Mouse (Mus musculus): ENCODE measurements around the gene Spg21.

Gene Spg21

GRCm38 (mm10) chr9:65532986-65533385, 72.2 kb downstream of the Spg21 start:
- no peak for ATAC-seq (ENCODE audit: insufficient number of reproducible peaks, low FRiP score, low TSS enrichment)

GRCm38 (mm10) chr9:65534111-65534510, 73.4 kb downstream of the Spg21 start:
- ATAC-seq (ENCODE audit: insufficient number of reproducible peaks, low FRiP score, low TSS enrichment), result no peak

GRCm38 (mm10) chr9:65535191-65535722, 74.5 kb downstream of the Spg21 start:
- ATAC-seq (ENCODE audit: insufficient number of reproducible peaks, low FRiP score, low TSS enrichment), result no peak

- no peak for ATAC-seq (ENCODE audit: insufficient number of reproducible peaks, low FRiP score, low TSS enrichment)
Measured at GRCm38 (mm10) chr9:65535789-65536469, 75.2 kb downstream of the Spg21 start.

GRCm38 (mm10) chr9:65536491-65536890, 75.7 kb downstream of the Spg21 start:
- no peak for ATAC-seq (ENCODE audit: insufficient number of reproducible peaks, low FRiP score, low TSS enrichment)

Data from cerebellum, adult (tissue).